Mouse (Mus musculus) 3T3-L1 (cell line): ENCODE measurements at regions not wholly inside any gene's neighbourhood (a gene's known extent, or its start where the extent isn't known, plus 50 kb on each side); places are given as distances from the start of the nearest gene placed in this dataset.
"Not testable (repeated sequence)": the region's sequence is repeated elsewhere in the genome, so short reads cannot be mapped to it uniquely, and the experiment has no call there.

Experiments
- DNase-seq: peaks from one replicate; pipeline ENCODE4 v3.0.0-alpha.2; 2015; ENCODE audit warnings: low read depth, low spot score

DNA sequence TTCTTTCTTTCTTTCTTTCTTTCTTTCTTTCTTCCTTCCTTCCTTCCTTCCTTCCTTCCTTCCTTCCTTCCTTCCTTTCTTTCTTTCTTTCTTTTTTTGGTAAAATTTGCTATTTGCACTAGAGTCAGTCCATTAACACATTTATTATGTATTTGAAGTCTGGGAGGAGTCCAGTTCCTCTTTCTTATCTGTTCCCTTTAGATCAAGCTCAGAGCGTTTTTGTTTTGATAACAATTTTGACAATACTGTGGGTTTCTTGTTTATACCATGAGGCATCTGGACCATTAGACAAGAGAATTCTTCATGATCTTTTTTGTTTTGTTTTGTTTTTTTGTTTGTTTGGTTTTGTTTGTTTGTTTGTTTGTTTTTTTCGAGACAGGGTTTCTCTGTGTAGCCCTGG is 52.3 kb upstream of the Cttnbp2 start:
- not testable (repeated sequence) for DNase-seq

DNA sequence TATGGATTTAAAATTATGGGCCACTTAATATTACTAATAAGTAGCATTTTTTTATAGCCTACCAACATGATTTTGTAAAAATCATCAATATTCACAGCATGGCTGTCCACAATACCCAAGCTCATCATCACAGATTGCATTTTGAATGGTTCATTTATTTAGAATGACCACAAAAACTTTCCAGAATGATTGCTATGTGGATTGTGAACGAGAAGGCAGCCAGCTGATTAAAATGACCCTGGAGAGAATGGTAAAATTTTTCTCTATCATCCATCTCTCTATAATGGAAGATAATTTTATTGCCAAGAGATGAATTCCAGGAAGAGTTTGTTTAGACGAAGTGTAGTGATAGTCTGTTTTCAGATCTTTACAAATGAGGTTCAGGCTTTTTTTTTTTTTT is 54.6 kb upstream of the Cttnbp2 start:
- DNase-seq = no peak

DNA sequence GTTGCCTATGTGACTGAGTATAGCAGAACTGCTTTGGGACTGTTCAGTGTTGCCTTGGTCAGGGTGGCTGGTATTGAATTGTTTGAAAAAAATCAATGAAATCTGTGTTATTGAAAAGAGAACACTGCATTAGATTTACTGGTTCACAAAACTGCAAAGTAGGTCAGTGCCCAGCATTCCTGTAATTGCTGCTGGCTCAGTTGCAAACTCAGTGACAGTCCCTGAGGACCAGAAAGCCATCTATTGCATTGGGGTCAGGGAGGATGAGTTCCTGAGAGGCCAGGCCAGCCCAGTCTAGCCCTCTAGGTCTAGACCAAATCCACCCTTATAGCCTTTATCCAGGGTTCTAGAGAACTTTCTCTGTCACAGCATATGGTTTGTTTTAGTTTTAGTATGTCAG is 63.9 kb upstream of the Cttnbp2 start:
- no peak for DNase-seq

DNA sequence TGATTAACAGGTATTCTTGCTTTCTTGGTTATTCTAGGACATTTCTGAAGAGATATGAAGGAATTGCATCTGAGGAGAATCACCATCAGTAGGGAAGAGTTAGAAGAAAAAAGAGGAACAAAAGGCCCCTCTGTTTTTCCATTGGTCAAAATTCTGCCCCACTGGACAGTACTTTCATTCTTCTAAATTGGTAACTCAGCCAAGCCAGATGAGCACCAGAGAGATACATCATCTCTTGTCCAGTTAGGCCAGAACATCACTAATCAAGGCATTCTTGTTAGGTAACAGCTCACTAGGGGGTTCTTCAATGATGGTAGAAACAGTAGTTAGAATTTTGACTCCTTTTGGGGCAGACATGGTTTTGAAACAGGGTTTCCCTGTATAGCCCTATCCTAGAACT is 74.8 kb upstream of the Cttnbp2 start:
- DNase-seq = no peak

DNA sequence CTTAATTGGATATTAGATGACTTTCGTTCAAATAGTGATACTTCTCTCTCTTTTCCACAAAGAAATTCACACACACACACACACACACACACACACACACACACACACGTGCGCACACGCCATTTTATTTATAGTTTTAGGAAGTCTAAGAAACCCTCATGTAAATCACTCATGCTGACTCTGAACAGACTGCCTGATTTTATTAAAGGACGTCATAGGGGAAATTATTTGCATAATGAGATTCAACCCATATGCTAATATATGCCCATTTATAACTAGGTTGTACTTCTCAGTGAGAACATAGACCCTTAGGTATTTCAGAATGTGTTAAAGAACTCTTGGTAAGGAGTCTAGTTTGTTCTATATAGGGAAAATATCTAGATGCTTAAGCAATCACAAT is 82.0 kb upstream of the Cttnbp2 start:
- no peak for DNase-seq

DNA sequence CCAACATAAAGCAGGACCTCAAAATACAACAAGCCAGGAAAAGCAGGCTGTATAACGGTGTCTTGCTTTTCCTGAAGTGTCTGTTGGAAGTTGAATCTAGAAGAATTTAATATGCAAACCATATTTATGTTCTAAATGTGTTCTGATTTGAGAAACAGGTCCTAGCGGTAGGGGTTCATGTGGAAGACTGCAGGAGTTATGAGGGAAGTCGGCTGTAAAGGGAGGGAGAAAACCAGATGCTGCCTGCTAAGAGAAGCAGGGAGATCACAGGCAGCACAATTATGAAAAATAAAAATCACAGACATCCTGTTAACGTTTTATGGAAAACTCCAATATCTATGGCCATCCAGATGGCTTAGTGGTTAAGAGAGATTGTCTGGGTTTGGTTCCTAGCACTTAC is 85.0 kb upstream of the Cttnbp2 start:
- DNase-seq = no peak

DNA sequence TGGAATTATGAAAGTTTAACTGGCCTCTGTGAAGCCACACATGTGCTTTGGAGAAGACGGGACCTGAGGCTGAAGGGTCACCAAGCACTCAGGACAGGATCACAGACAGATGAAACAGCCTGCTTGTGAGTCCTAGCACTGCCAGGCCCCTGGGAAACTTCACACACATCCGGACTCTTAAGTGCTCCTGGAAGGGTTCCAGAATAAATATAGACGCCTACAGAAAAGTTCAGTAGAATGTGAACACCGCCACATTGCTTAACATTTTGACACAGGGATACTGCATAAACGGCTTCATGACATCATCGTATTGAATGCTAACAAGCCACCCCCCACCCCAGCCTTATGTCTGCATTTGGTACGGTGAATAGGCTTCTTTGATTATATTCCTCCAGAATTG is 87.3 kb upstream of the Cttnbp2 start:
- no peak for DNase-seq

DNA sequence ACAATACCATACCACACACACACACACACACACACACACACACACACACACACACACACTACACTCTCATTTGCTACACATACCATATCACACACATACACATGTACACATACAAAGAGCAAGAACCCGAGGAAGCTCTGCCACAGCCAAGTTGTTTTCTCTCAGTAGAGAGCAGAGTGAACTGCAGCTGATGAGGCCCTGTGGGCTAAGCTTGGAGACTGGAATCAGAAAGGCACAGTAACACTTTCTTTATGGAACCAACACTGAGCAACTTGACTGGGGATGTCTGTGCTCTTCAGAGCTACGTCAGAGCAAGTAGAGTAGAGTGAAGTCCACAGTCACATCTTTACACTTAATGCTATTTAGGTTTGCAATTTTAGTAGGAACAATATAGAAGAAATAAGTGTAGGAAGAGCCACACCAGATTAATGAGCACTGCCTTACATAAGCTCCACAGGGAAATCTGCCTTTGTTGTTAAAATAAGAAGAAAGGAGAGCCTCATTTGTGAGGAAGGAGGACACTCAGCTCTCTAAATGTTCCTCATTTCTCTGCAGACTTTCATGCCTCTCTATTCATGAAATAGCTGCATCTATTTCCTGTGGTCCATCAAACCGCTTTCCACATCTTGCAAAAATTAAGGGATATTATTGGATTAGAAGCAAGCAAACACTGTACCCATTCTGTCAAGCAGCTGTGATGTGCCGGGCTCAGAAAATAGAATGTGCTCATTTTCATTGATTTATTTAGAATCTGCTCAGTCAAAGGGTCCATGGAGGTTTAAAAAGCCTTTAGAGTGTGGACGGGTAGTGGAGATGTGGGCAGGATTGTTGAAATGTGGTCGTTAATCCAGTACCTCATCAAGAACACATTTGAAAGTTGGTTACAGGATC is 107.0 kb upstream of the Cttnbp2 start:
- DNase-seq = no peak

DNA sequence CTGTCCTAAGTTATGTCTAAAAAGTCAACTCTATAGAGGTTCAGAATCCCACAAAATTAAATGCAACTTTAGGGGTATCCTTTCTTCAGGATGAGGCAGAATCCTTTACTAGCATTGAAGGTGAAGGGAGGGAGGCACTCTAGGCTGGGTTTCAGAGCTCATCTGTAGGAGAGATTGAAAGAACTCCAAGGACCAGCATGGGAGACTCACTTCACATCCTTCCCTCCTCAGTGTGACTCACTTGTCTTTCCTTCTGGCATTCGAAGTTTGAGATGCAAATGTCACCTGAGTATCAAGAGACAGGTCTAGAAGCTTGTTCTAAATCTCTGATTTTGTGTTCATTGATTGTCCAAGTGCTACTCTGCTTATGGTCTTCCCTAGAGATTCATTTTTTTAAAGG is 113.9 kb upstream of the Cttnbp2 start:
- no peak for DNase-seq

DNA sequence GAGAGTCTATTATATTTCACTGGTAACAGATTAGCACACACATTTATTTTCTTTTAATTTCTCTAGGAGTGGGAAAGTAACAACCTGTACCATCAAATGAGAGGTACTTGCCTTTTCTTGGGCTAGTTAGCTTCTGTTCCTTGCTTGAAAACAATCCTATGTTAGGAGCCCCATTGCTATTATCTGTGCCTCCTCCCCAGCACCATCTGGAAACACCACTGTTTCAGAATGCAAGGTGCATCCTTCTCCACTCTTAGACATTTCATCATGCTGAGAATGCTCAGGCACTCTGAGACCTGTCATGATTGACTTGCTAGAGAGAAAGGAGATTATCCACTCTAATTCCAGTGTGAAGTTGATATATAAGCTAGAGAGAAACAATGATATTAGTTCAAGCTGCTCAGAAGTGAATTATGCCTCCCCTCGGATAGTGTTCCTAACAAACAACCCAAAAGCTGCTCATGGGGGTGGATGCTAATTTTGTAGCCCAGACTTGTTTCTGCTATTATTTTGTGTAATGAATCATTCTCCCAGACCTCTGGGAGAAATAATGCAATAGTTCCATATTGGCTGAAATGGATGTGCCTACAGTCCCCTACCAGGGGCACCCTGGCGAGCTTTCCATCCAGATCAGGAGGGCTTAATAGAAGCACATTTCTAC is 119.0 kb upstream of the Cttnbp2 start:
- DNase-seq = no peak

DNA sequence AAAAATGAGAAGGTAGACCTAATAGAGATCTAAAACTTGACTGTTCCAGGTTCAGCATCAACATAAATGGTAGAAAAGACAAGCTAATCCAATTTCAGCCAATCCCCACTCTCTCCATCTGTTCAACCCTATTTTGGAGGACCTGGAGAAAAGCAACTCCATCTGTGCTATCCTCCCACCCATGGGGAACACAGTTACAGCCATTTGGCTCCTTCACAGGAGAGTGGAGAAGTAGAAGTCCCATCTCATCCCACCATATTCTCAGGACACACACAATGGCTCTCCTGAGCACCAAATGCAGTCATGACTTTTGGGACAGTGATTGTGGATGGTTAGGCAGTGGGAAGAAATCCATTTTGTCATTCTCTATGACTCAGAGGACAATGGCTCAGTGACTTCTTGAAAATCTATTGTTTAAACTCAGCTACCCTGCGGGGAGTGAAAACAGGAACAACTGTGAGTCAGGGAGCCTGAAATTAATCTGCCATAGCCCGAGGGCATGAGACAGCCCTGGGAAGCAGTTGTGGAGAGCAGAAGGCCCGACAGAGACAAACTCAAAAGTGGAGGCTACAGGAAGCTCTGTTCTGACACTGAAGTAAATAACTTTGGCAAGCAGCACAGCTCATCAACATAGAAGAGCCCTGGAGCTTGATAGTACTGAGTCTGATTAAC is 125.2 kb upstream of the Cttnbp2 start:
- DNase-seq = peak; percentile 27

DNA sequence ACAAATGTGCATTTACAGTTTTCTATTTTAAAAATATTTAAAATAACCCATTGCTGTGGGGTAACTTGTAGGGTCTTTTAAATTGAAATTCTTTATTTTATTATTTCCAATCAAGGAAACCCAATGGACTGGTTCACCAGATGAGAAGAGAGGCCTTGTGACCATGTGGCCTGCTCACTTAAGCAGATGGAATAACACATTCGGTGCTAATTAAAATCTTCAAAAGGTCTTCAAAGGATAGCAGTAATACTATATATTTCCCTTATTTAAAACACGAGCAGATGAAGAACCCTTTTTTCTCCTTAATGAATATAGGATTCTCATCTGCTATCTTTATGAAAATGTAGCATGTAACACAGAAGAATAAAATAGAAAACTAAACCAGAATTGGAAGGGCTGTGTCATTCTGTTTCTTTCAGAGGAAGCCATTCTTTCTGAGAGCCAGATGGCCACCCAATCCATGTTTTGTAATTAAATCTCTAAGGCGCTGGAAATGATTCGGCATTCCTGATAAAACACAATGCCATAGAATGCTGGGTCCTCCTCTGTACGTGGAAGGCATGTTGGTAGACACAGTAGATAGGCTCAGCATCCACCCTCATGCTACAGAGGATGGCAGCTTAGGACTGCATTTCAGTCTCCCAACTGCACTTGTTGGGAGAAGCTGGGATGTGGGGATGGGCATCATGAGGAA is 134.4 kb upstream of the Cttnbp2 start:
- DNase-seq = no peak

DNA sequence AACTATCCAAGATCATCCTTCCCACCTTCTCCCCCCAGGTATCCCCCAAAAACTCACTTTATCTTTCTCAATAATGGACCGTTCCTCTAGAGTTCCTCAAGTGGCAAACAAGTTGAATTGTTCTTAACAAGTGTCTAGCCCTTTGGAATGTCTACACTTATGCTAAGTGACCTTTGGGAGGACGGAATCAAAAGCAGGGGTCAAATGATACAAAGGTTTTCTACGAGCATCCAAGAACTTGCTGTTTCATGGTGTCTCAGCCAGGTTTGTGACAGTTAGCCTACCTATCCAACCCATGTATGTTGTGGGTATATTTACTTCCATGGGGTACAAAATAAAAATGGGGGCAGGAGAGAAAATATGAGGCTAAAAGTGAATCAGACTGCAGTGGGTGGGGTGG is 136.7 kb upstream of the Cttnbp2 start:
- no peak for DNase-seq

DNA sequence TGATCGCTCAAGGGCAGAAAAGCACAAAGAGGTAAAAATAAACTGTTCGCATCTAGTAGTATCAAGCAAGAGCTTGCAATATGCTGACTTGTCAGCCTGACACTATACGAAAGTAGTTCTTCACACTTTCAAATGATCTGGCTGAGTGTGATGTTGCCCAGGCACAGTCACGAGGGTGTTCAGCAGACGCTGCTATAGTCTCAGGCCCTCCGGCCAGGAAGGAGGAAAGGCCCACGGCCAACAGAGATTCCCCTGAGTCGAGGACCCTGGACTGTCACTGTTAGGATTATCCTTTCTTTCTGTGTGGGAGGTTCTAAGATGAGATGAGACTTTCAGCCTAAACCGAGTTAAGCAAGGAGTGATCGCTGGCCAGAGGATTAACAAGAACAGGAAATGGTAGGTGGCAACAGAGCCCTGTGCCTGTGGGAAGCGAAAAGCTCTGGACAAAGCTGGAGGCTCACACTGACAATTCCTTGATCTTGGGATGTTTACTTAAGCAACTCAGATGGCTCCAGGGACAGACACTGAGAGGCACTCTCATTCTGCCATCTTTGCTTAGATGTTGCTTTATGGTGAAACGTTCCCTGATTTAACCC is 137.5 kb upstream of the Cttnbp2 start:
- no peak for DNase-seq

DNA sequence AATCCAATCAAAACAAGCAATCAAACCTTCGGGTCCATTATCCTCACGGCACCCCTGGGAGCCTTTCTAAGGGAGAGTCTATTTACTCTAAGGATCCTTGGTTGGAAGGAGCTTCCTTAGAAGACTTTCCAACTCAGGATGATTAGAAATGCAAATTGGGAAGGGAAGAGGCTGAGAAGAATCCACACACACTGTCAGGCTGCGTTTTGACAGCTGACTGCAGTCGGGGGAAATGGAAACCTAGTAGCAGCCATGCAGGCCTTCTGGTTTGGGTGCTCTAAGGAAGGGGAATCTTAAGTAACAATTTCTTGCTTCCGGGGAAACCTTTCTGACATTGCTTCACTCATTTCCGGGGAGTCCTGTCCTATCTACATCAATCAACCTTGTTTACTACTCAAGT is 139.6 kb upstream of the Cttnbp2 start:
- no peak for DNase-seq

DNA sequence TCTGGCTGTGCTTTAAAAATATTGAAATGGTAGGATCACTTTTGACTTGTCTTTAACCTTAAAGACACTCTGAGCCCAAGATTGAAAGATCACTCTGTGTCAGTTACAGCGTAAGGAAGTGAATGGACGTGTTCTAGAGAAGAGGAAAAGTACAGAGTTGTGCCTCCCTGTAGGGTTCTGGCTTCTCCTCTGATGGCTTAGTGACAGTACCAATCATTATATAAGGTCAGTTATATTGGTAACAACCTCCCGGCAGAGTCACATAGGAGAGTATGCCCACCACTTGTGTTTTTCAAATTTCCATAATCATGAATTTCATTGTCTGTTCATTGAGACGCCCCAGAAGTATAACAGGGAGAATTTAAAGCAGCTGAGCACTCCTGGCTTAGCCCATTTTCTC is 141.6 kb upstream of the Cttnbp2 start:
- DNase-seq = no peak

DNA sequence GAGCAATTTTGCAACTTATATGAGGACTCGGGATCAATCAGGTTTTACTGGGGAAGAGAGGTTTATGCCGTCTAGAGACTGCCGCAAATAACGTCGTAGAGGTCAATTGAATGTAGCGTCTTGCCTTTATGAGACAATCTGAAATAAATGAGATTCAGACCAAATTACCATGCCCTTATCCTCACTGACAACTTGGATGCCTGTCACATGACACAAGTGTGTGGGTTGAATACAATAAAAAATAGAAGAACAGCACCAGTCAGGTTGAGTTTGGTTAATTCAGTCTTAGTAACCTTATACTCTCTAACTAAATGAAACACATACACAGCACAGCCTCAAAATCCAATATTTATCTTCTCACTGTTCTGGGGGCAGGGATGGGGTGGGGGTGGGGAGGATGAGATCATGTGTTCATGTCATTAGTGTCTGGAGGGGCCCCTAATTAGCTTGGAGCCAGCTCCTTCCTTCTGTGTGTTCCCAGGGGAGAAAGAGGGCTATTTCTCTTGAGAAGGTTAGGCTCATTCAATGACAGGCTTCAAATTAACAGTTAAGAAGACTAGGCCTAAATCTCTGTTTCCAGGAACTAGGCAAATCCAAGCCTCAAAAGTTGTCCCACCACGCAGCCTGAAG is 142.2 kb upstream of the Cttnbp2 start:
- DNase-seq = no peak

DNA sequence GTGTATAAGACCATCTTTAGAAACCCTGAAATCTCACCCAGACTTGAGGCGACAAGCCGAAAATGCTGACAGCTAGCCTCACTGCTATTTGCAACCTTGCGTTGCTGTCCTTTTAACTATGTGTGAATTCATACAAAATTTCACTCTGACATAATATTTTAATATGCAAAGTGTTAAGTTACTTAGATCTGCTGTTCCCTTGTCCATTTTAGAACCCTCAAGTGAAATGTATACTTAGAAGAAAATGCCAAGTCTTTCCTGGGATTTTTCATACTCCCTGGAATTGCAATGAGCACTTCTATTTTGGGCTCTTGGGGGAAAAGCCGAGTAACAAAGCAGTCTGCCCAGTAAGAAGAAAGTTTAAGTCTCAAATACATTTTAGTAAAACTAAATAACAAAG is 150.0 kb upstream of the Cttnbp2 start:
- DNase-seq = no peak

DNA sequence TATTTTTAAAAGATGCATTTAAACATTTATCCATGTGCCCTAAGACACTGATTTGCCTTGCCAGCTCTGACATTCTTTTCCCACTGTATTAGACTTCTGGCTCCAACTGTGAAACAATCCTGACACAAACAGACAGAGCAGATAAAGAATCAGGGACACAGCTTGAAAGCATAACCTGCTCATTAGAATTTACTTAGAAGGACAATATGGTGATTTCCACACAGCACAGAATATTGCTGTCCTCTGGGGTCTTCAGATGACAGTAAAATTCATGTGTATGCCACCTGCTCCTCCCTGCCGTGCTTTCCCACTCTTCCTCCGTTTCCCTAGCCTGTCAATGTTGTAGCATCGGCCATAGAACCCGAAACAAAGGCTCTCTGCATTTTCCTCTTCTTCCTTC is 151.3 kb upstream of the Cttnbp2 start:
- no peak for DNase-seq

DNA sequence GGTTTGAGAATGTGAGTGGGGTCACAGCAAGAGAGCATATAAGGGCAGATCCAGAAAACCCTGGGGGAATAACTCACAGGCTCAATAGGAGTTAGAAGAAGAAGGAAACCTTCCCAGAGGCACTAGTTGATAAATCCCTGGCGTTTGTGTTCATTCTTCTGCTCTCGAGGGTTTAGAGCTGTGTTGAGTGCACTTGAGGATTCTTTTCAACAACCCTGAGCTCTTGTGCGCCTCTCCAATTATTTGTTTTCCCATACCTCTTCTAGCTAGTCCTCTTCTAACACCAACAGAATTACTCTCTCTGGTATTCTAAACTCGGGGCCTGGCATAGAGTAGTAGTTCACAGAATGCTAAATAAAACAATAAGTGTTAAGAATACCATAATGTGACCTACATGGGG is 151.9 kb upstream of the Cttnbp2 start:
- DNase-seq = no peak

DNA sequence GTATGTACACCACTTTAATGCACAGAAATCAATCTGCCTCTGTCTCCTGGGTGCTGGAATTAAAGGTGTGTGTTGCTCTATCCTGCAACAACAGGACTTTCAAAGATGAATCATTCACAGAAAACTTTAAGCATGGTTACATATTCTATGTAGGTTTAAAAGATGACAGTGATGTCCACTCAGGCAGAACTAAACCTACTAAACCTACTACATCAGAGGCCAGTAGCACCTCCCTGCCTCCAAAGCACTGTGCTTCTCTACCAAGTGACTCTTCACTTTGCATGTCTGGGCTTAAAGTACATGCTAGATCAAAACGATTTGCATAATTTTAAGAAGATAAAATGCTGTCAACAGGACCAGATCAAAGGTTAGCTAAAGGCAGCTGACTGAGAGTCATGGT is 156.0 kb upstream of the Cttnbp2 start:
- no peak for DNase-seq
